Mouse (Mus musculus): ENCODE results near the gene Cyth4. TPM values are rescaled to one million over a fixed set of nuclear protein-coding genes. Genes with fewer than 3 reads are reported as not detected.

Cyth4 gene
- polyA plus RNA-seq, 1 experiment = 81.1 TPM

GRCm38 (mm10) chr15:78669221-78669871, 72.5 kb downstream of the Cyth4 start:
- TF ChIP-seq CTCF (IDR thresholded peaks at IDR 0.05; ENCODE audit: borderline replicate concordance, control insufficient read depth, extremely low read depth, insufficient read depth, low read length, poor library complexity) (no peak), POLR2A (IDR thresholded peaks at IDR 0.05; ENCODE audit: control insufficient read depth, extremely low read depth, insufficient read depth, low read length, poor library complexity) (no peak)
- Histone ChIP-seq H3K27me3 (ENCODE audit: control insufficient read depth, insufficient read depth, low read length) (no peaks in the 10 kb centered on the region), H3K4me1 (replicated peaks; ENCODE audit: control insufficient read depth, insufficient read depth, low read length) (peaks cover 5% of the 10 kb centered on the region; the same call in 1 of the 2 replicates), H3K27ac (ENCODE audit: control insufficient read depth, insufficient read depth, low read length) (no peak overlapping the region), H3K36me3 (ENCODE audit: control insufficient read depth, insufficient read depth, low read length) (no peaks in the 10 kb centered on the region), H3K4me3 (ENCODE audit: control insufficient read depth, insufficient read depth, low read length) (no peak overlapping the region)
- 65% methylated on average over 10 of the region's 10 CpGs for WGBS
- DNase-seq = no peak

GRCm38 (mm10) chr15:78670341-78670740, 73.5 kb downstream of the Cyth4 start:
- Histone ChIP-seq H3K4me1 (replicated peaks; ENCODE audit: control insufficient read depth, insufficient read depth, low read length) (peaks cover 5% of the 10 kb centered on the region; the same call in 1 of the 2 replicates), H3K4me3 (ENCODE audit: control insufficient read depth, insufficient read depth, low read length) (no peak overlapping the region), H3K36me3 (ENCODE audit: control insufficient read depth, insufficient read depth, low read length) (no peaks in the 10 kb centered on the region), H3K27ac (ENCODE audit: control insufficient read depth, insufficient read depth, low read length) (no peak overlapping the region), H3K27me3 (ENCODE audit: control insufficient read depth, insufficient read depth, low read length) (no peaks in the 10 kb centered on the region)
- DNase-seq = no peak
- TF ChIP-seq POLR2A (IDR thresholded peaks at IDR 0.05; ENCODE audit: control insufficient read depth, extremely low read depth, insufficient read depth, low read length, poor library complexity) = no peak
- no peak for TF ChIP-seq CTCF (IDR thresholded peaks at IDR 0.05; ENCODE audit: borderline replicate concordance, control insufficient read depth, extremely low read depth, insufficient read depth, low read length, poor library complexity)
- WGBS = 19% methylated on average over 5 of the region's 5 CpGs

Other genes starting within 250 kb of the Cyth4 start
- gene Tex33, start 201.1 kb upstream of the Cyth4 start, polyA plus RNA-seq (2012; rRNA removed) = 0.46 and 0.50 TPM in 2 replicates
- gene Tst, start 191.1 kb upstream of the Cyth4 start, polyA plus RNA-seq (2012; rRNA removed) = 44.5 and 58.0 TPM in 2 replicates
- gene Mpst, start 190.6 kb upstream of the Cyth4 start, polyA plus RNA-seq (2012; rRNA removed) = 188 and 195 TPM in 2 replicates
- gene Kctd17, start 168.5 kb upstream of the Cyth4 start, polyA plus RNA-seq (2012; rRNA removed) = 77.8 and 78.0 TPM in 2 replicates
- 0.39 and 1.5 TPM in 2 replicates for gene Tmprss6, start 128.4 kb upstream of the Cyth4 start, polyA plus RNA-seq (2012; rRNA removed)
- 49.7 and 53.7 TPM in 2 replicates for gene Il2rb, start 101.8 kb upstream of the Cyth4 start, polyA plus RNA-seq (2012; rRNA removed)
- gene C1qtnf6, start 65.6 kb upstream of the Cyth4 start, polyA plus RNA-seq (2012; rRNA removed) = 12.5 and 13.5 TPM in 2 replicates
- 1.6 and 2.2 TPM in 2 replicates for gene Sstr3, start 52.4 kb upstream of the Cyth4 start, polyA plus RNA-seq (2012; rRNA removed)
- gene Rac2, start 24.3 kb upstream of the Cyth4 start, polyA plus RNA-seq (2012; rRNA removed) = 1,833 and 1,914 TPM in 2 replicates
- gene Elfn2, start 121.7 kb downstream of the Cyth4 start, polyA plus RNA-seq (2012; rRNA removed) = 4.7 and 8.4 TPM in 2 replicates
- gene Mfng, start 176.4 kb downstream of the Cyth4 start, polyA plus RNA-seq (2012; rRNA removed) = 97.5 and 110 TPM in 2 replicates
- gene Card10, start 206.0 kb downstream of the Cyth4 start, polyA plus RNA-seq (2012; rRNA removed) = 12.6 and 13.0 TPM in 2 replicates
- gene Cdc42ep1, start 245.6 kb downstream of the Cyth4 start, polyA plus RNA-seq (2012; rRNA removed) = 8.1 and 12.5 TPM in 2 replicates